Mouse (Mus musculus): Measurements from ENCODE around the gene Acta1.

- TF ChIP-seq CTCF (IDR thresholded peaks at IDR 0.05) (no peak), EP300 (IDR thresholded peaks at IDR 0.05) (no peak)
These were observed 7.4 kb downstream of the Acta1 start for GRCm38 (mm10) chr8:123887163-123887562.

Measured in lung, postnatal 0 days (tissue).